Mouse (Mus musculus) heart, embryonic 16.5 days (tissue): ENCODE measurements around the gene Dlgap5. TPM values are rescaled to one million over a fixed set of nuclear protein-coding genes. Genes with fewer than 3 reads are reported as not detected.

Source experiments
- ATAC-seq: fragments of 200-750 bp; cut with Nextera tagmentation; replicated peaks from 2 replicates; pipeline ENCODE4 v1.8.0; 2017; ENCODE audit warnings: moderate number of reproducible peaks; ENCODE audit not compliant: insufficient read depth, low FRiP score; ENCODE audit errors: extremely low read depth
- H3K27ac ChIP-seq: fragments of 300-500 bp; sonication (generic); 2 replicates; pipeline ENCODE4 v1.5.1; 2014; ENCODE audit warnings: mild to moderate bottlenecking, low read length, control low read depth, moderate library complexity
- H3K27me3 ChIP-seq: fragments of 300-500 bp; sonication (generic); 2 replicates; pipeline ENCODE4 v1.6.1; 2014; ENCODE audit warnings: low read length, mixed read lengths; ENCODE audit not compliant: control insufficient read depth, insufficient read depth
- H3K36me3 ChIP-seq: fragments of 300-500 bp; sonication (generic); 2 replicates; pipeline ENCODE4 v1.6.1; 2014; ENCODE audit not compliant: control insufficient read depth, insufficient read depth
- H3K4me1 ChIP-seq: fragments of 300-500 bp; sonication (generic); 2 replicates; pipeline ENCODE4 v1.6.1; 2014; ENCODE audit warnings: low read length, mixed read lengths; ENCODE audit not compliant: control insufficient read depth, insufficient read depth
- H3K4me2 ChIP-seq: fragments of 300-500 bp; sonication (generic); 2 replicates; pipeline ENCODE4 v1.6.1; 2014; ENCODE audit warnings: low read depth, mild to moderate bottlenecking, control low read depth, low read length
- H3K4me3 ChIP-seq: fragments of 300-500 bp; sonication (generic); 2 replicates; pipeline ENCODE4 v1.5.1; 2014; ENCODE audit warnings: mild to moderate bottlenecking, control low read depth, low read length
- H3K9ac ChIP-seq: fragments of 300-500 bp; sonication (generic); 2 replicates; pipeline ENCODE4 v1.6.1; 2014; ENCODE audit warnings: low read length, control low read depth
- H3K9me3 ChIP-seq: fragments of 300-500 bp; sonication (generic); replicated peaks from 2 replicates; pipeline ENCODE4 v1.6.1; 2016; ENCODE audit warnings: low read length; ENCODE audit not compliant: control insufficient read depth
- whole genome bisulfite sequencing: fragments of 180-500 bp; shearing (Covaris S2); extraction: QIAGEN DNeasy Blood & Tissue Kit; methylation state at CpG from one replicate; pipeline ENCODE4 v1.1.7; 2014; 5-methylcytosine and 5-hydroxymethylcytosine counted together
- polyA plus RNA-seq: library from polyadenylated mRNA; unstranded; fragments of >200 nt; fragmentation: Nextera tagmentation; extraction: Ambion mirVana; gene quantifications from 2 replicates; pipeline ENCODE4 v1.2.1, GENCODE M21; 2015

Dlgap5 gene
- polyA plus RNA-seq, 1 experiment from 2014 or later: 35.1 TPM

DNA sequence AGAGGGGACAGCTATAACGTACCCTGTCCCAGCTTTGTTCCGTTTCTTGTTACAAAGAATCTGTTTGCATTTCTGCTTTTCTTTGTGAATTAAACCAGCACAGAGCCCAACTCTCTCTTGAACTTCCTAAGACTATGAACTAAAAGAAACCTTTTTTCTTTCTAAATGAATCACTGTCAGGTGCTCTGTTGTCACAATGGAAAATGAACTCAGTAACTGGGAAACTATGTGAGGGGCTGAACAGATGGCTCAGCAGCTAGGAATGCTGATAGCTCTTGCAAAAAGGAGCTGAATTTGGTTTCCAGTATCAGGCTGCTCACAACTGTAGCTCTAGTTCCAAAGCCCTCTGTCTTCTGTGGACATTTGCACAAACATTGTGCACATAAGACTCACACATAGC is 67.2 kb downstream of the Dlgap5 start:
- no peak overlapping the region for H3K4me2 ChIP-seq
- no peaks in the 10 kb centered on the region for H3K4me1 ChIP-seq
- H3K9me3 ChIP-seq: no peaks in the 10 kb centered on the region
- H3K4me3 ChIP-seq: no peak overlapping the region
- H3K9ac ChIP-seq: no peak overlapping the region
- no peaks in the 10 kb centered on the region for H3K36me3 ChIP-seq
- H3K27ac ChIP-seq: no peak overlapping the region
- no peaks in the 10 kb centered on the region for H3K27me3 ChIP-seq
- WGBS: 77% methylated on average over 2 of the region's 2 CpGs
- ATAC-seq: no peak

- H3K9me3 ChIP-seq: no peaks in the 10 kb centered on the region
- no peaks in the 10 kb centered on the region for H3K4me1 ChIP-seq
- no peak overlapping the region for H3K4me2 ChIP-seq
- H3K27me3 ChIP-seq: no peaks in the 10 kb centered on the region
- ATAC-seq: no peak
- 93% methylated on average over 1 of the region's 1 CpGs for WGBS
- no peak overlapping the region for H3K27ac ChIP-seq
- no peak overlapping the region for H3K4me3 ChIP-seq
- H3K36me3 ChIP-seq: no peaks in the 10 kb centered on the region
- no peak overlapping the region for H3K9ac ChIP-seq
These were observed 71.5 kb downstream of the Dlgap5 start for GRCm38 (mm10) chr14:47346715-47347114.

- H3K4me2 ChIP-seq: no peak overlapping the region
- no peaks in the 10 kb centered on the region for H3K27me3 ChIP-seq
- no peaks in the 10 kb centered on the region for H3K9me3 ChIP-seq
- no peaks in the 10 kb centered on the region for H3K36me3 ChIP-seq
- H3K4me1 ChIP-seq: no peaks in the 10 kb centered on the region
- H3K27ac ChIP-seq: no peak overlapping the region
- ATAC-seq: no peak
- no peak overlapping the region for H3K4me3 ChIP-seq
- H3K9ac ChIP-seq: no peak overlapping the region
- 70% methylated on average over 4 of the region's 4 CpGs for WGBS
These were observed 76.4 kb downstream of the Dlgap5 start for GRCm38 (mm10) chr14:47341811-47342291.

- no peak overlapping the region for H3K4me2 ChIP-seq
- H3K27me3 ChIP-seq: no peaks in the 10 kb centered on the region
- ATAC-seq: no peak
- no peaks in the 10 kb centered on the region for H3K9me3 ChIP-seq
- no peaks in the 10 kb centered on the region for H3K4me1 ChIP-seq
- H3K27ac ChIP-seq: no peak overlapping the region
- H3K4me3 ChIP-seq: no peak overlapping the region
- no peak overlapping the region for H3K9ac ChIP-seq
- no peaks in the 10 kb centered on the region for H3K36me3 ChIP-seq
- WGBS: 77% methylated on average over 10 of the region's 10 CpGs
These were observed 77.8 kb downstream of the Dlgap5 start for GRCm38 (mm10) chr14:47340231-47340925.

Other genes starting within 250 kb of the Dlgap5 start
- gene Gch1, start 229.0 kb downstream of the Dlgap5 start, polyA plus RNA-seq: 6.9 and 7.0 TPM in 2 replicates
- 14.0 and 14.6 TPM in 2 replicates for gene Wdhd1, start 141.6 kb downstream of the Dlgap5 start, polyA plus RNA-seq
- 2.0 and 2.4 TPM in 2 replicates for gene Socs4, start 141.5 kb downstream of the Dlgap5 start, polyA plus RNA-seq
- gene Mapk1ip1l, start 120.1 kb downstream of the Dlgap5 start, polyA plus RNA-seq: 40.7 and 41.6 TPM in 2 replicates
- 15.4 and 18.8 TPM in 2 replicates for gene Lgals3, start 50.7 kb downstream of the Dlgap5 start, polyA plus RNA-seq
- gene Fbxo34, start 32.0 kb upstream of the Dlgap5 start, polyA plus RNA-seq: 16.7 and 20.0 TPM in 2 replicates
- gene Atg14, start 152.2 kb upstream of the Dlgap5 start, polyA plus RNA-seq: 10.6 and 10.9 TPM in 2 replicates
- gene Ktn1, start 230.0 kb upstream of the Dlgap5 start, polyA plus RNA-seq: 57.9 and 66.6 TPM in 2 replicates